Mouse (Mus musculus) left cerebral cortex, postnatal 36 days (tissue): Measurements from ENCODE around the gene Tekt5. TPM values are rescaled to one million over a fixed set of nuclear protein-coding genes. Genes with fewer than 3 reads are reported as not detected.

Experiments used
- DNase-seq, 2 experiments: peaks; one replicate each; pipeline ENCODE4 v3.0.0; 2021 to 2022; ENCODE audit warnings: low spot score in 2 of 2, mixed read lengths in 1 of 2
- intact Hi-C: fragments of 180-260 bp; cut with DNase I; formaldehyde crosslinking; loops from one replicate; pipeline ENCODE4 v1.15.1; 2025
- total RNA-seq, 2 experiments: library from RNA; stranded (reverse); gene quantifications; 2 replicates each; pipeline ENCODE4 v1.2.3; 2021

The Tekt5 gene
- 1 to 10 TPM; 7.8 to 8.7 TPM for total RNA-seq

GRCm38 (mm10) chr16:10394699-10395540 lies at the start of gene Tekt5:
Tekt5 (minus strand) TSS chr16:10395490.
- intact Hi-C loops: loop anchor here (5.0 kb wide), 3 partner anchors 113 to 1843 kb away; no protein-coding TSS in a partner anchor

GRCm38 (mm10) chr16:10443723-10444122 lies 48.4 kb upstream of the Tekt5 start:
- no peak for DNase-seq
- intact Hi-C loops: no loop called here

More at GRCm38 (mm10) chr16:10394699-10395540, at the start of gene Tekt5:
- no peak for DNase-seq

- intact Hi-C loops: no loop called here
- DNase-seq: no peak
Measured at GRCm38 (mm10) chr16:10441761-10442160, 46.5 kb upstream of the Tekt5 start.

GRCm38 (mm10) chr16:10441328-10441727 lies 46.0 kb upstream of the Tekt5 start:
- no peak for DNase-seq
- intact Hi-C loops: no loop called here

- no peak for DNase-seq
- intact Hi-C loops: no loop called here
Measured at GRCm38 (mm10) chr16:10438055-10438454, 42.8 kb upstream of the Tekt5 start.

- DNase-seq: no peak
- intact Hi-C loops: no loop called here
Measured at GRCm38 (mm10) chr16:10436166-10436565, 40.9 kb upstream of the Tekt5 start.

GRCm38 (mm10) chr16:10433344-10433743 lies 38.1 kb upstream of the Tekt5 start:
- no peak for DNase-seq
- intact Hi-C loops: no loop called here

- DNase-seq: no peak
Measured at GRCm38 (mm10) chr16:10432387-10432786, 37.1 kb upstream of the Tekt5 start.

GRCm38 (mm10) chr16:10431911-10432310 lies 36.6 kb upstream of the Tekt5 start:
- no peak for DNase-seq
- intact Hi-C loops: no loop called here

More at GRCm38 (mm10) chr16:10432387-10432786, 37.1 kb upstream of the Tekt5 start:
- intact Hi-C loops: no loop called here

- intact Hi-C loops: no loop called here
Measured at GRCm38 (mm10) chr16:10420447-10421054, 25.3 kb upstream of the Tekt5 start.

GRCm38 (mm10) chr16:10417723-10418259 lies 22.5 kb upstream of the Tekt5 start:
- intact Hi-C loops: no loop called here

More at GRCm38 (mm10) chr16:10420447-10421054, 25.3 kb upstream of the Tekt5 start:
- DNase-seq: no peak

GRCm38 (mm10) chr16:10416866-10417265 lies 21.6 kb upstream of the Tekt5 start:
- no peak for DNase-seq
- intact Hi-C loops: no loop called here

More at GRCm38 (mm10) chr16:10417723-10418259, 22.5 kb upstream of the Tekt5 start:
- DNase-seq: no peak

- no peak for DNase-seq
- intact Hi-C loops: no loop called here
Measured at GRCm38 (mm10) chr16:10415976-10416375, 20.7 kb upstream of the Tekt5 start.

- intact Hi-C loops: loop anchor here (5.0 kb wide), 1 partner anchor 110 kb away; no protein-coding TSS in a partner anchor
- DNase-seq: peak; percentile 94 to 95
Measured at GRCm38 (mm10) chr16:10411764-10412746, 16.8 kb upstream of the Tekt5 start, which contains the start of gene Nubp1. Nubp1 (plus strand) TSS chr16:10411948.

- intact Hi-C loops: loop anchor here (5.0 kb wide), 2 partner anchors 117 to 312 kb away; no protein-coding TSS in a partner anchor
- peak; percentile 73 to 85 for DNase-seq
Measured at GRCm38 (mm10) chr16:10399160-10399559, 3.9 kb upstream of the Tekt5 start.

- intact Hi-C loops: loop anchor here (5.0 kb wide), 2 partner anchors 116 to 311 kb away; no protein-coding TSS in a partner anchor
- no peak for DNase-seq
Measured at GRCm38 (mm10) chr16:10398755-10399154, 3.5 kb upstream of the Tekt5 start.

- no peak for DNase-seq
- intact Hi-C loops: loop anchor here (5.0 kb wide), 1 partner anchor 1840 kb away; no protein-coding TSS in a partner anchor
Measured at GRCm38 (mm10) chr16:10392587-10392986, 2.7 kb downstream of the Tekt5 start.

- DNase-seq: no peak
- intact Hi-C loops: no loop called here
Measured at GRCm38 (mm10) chr16:10388634-10389365, 6.5 kb downstream of the Tekt5 start.
